Mouse (Mus musculus) CH12.LX (cell line): ENCODE measurements around the gene C1qtnf2.

Source experiments
- CTCF ChIP-seq, 2 experiments: IDR thresholded peaks in 1 of 2; conservative IDR thresholded peaks in 1 of 2; 2 replicates each; pipeline ENCODE4 v1.5.1; 2011 to 2012; ENCODE audit warnings: low read depth in 2 of 2, low read length in 2 of 2, improper control_type of control experiment in 1 of 2, inconsistent platforms in 1 of 2, mild to moderate bottlenecking in 1 of 2, moderate library complexity in 1 of 2
- MAFK ChIP-seq: IDR thresholded peaks from 2 replicates; pipeline ENCODE4 v1.6.1; 2011; ENCODE audit warnings: low read length, improper control_type of control experiment; ENCODE audit not compliant: insufficient replicate concordance

DNA sequence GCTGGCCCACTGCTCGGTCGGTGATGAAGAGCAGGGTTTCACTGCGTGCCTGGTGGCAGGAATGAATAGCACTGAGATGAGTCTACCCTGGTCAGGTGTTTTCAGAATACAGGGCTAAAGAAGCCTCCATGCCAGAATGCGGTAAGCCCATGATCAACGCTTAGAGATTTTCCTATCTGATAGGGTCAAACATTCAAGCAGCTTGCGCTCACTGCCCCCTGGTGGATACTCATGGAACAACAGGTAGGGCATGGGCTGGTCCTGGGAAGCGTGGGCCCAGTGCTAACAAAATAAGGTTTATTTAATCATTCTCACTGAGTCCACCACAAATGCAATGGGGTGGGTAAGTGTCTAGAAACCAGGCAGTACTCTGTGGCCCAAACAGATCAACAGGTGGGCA lies 18.6 kb downstream of the C1qtnf2 start:
- peak; percentile 90 to 99 for TF ChIP-seq CTCF (conservative IDR thresholded peaks at IDR 0.05 in 1 of 2, IDR thresholded peaks at IDR 0.05 in 1 of 2; ENCODE audit: low read depth in 2 of 2, low read length in 2 of 2)
- no peak for TF ChIP-seq MAFK
